Mouse (Mus musculus): ENCODE results near the gene Nup62. TPM values are rescaled to one million over a fixed set of nuclear protein-coding genes. Genes with fewer than 3 reads are reported as not detected.

Gene Nup62
- polyA plus RNA-seq, 1 experiment from 2014 or later, result 49.9 TPM

- WGBS, result 92% methylated on average over 36 of the region's 36 CpGs
- no peaks in the 10 kb centered on the region for H3K9me3 ChIP-seq
- ATAC-seq (replicated peaks), result no peak
These were observed 36.6 kb downstream of the Nup62 start for GRCm38 (mm10) chr7:44852259-44853027.

GRCm38 (mm10) chr7:44853065-44853464, 37.2 kb downstream of the Nup62 start:
- 98% methylated on average over 2 of the region's 2 CpGs for WGBS
- Histone ChIP-seq H3K9ac (no peak overlapping the region), H3K4me3 (no peak overlapping the region), H3K4me2 (no peak overlapping the region), H3K9me3 (no peaks in the 10 kb centered on the region), H3K27me3 (replicated peaks) (no peaks in the 10 kb centered on the region), H3K4me1 (peaks cover 55% of the 10 kb centered on the region), H3K27ac (no peak overlapping the region), H3K36me3 (replicated peaks) (peaks cover 8% of the 10 kb centered on the region; the same call in 1 of the 2 replicates)
- ATAC-seq (replicated peaks), result no peak

More at GRCm38 (mm10) chr7:44852259-44853027, 36.6 kb downstream of the Nup62 start:
- Histone ChIP-seq H3K4me3 (no peak overlapping the region), H3K36me3 (replicated peaks) (peaks cover 8% of the 10 kb centered on the region; the same call in 1 of the 2 replicates), H3K27ac (no peak overlapping the region), H3K4me2 (no peak overlapping the region), H3K27me3 (replicated peaks) (no peaks in the 10 kb centered on the region), H3K9ac (no peak overlapping the region), H3K4me1 (peaks cover 55% of the 10 kb centered on the region)

GRCm38 (mm10) chr7:44853596-44854355, 37.9 kb downstream of the Nup62 start:
- Histone ChIP-seq H3K27ac (peak overlapping the region; percentile 82), H3K9ac (peak overlapping the region; percentile 47), H3K27me3 (replicated peaks) (no peaks in the 10 kb centered on the region), H3K4me3 (peak overlapping the region; percentile 41), H3K4me2 (peak overlapping the region; percentile 60), H3K9me3 (no peaks in the 10 kb centered on the region), H3K36me3 (replicated peaks) (peaks cover 8% of the 10 kb centered on the region; the same call in 1 of the 2 replicates), H3K4me1 (peaks cover 59% of the 10 kb centered on the region)
- 39% methylated on average over 26 of the region's 26 CpGs for WGBS
- no peak for ATAC-seq (replicated peaks)

GRCm38 (mm10) chr7:44854356-44855031, 38.6 kb downstream of the Nup62 start:
- Histone ChIP-seq H3K4me2 (peak overlapping the region; percentile 60), H3K9me3 (no peaks in the 10 kb centered on the region), H3K27me3 (replicated peaks) (no peaks in the 10 kb centered on the region), H3K36me3 (replicated peaks) (peaks cover 8% of the 10 kb centered on the region; the same call in 1 of the 2 replicates), H3K9ac (peak overlapping the region; percentile 47), H3K4me3 (peak overlapping the region; percentile 41), H3K27ac (peak overlapping the region; percentile 82), H3K4me1 (peaks cover 59% of the 10 kb centered on the region)
- under 1% methylated on average over 45 of the region's 45 CpGs for WGBS
- ATAC-seq (replicated peaks), result no peak

- no peak for ATAC-seq (replicated peaks)
- Histone ChIP-seq H3K4me3 (peak overlapping the region; percentile 41), H3K4me2 (peak overlapping the region; percentile 60), H3K9ac (peak overlapping the region; percentile 47; the same call in 1 of the 2 replicates), H3K36me3 (replicated peaks) (peaks cover 8% of the 10 kb centered on the region; the same call in 1 of the 2 replicates), H3K9me3 (no peaks in the 10 kb centered on the region), H3K4me1 (peaks cover 59% of the 10 kb centered on the region), H3K27me3 (replicated peaks) (no peaks in the 10 kb centered on the region), H3K27ac (peak overlapping the region; percentile 82)
- 32% methylated on average over 10 of the region's 10 CpGs for WGBS
These were observed 39.1 kb downstream of the Nup62 start for GRCm38 (mm10) chr7:44855036-44855435.

- Histone ChIP-seq H3K4me2 (peak overlapping the region; percentile 94), H3K27ac (peak overlapping the region; percentile 93), H3K4me1 (peaks cover 59% of the 10 kb centered on the region), H3K36me3 (replicated peaks) (peaks cover 8% of the 10 kb centered on the region; the same call in 1 of the 2 replicates), H3K9me3 (no peaks in the 10 kb centered on the region), H3K27me3 (replicated peaks) (no peaks in the 10 kb centered on the region), H3K4me3 (peak overlapping the region; percentile 75), H3K9ac (no peak overlapping the region)
- 68% methylated on average over 9 of the region's 9 CpGs for WGBS
- no peak for ATAC-seq (replicated peaks)
These were observed 40.5 kb downstream of the Nup62 start for GRCm38 (mm10) chr7:44856265-44856916.

- peak within 1 kb of the TSS; percentile 94 for H3K4me2 ChIP-seq
- H3K27me3 ChIP-seq (replicated peaks), result no peaks in the 10 kb centered on the region
- H3K4me3 ChIP-seq, result peak within 1 kb of the TSS; percentile 75
- under 1% methylated on average over 32 of the region's 32 CpGs for WGBS
- peak within 1 kb of the TSS; percentile 96 for H3K9ac ChIP-seq
- H3K9me3 ChIP-seq, result no peaks in the 10 kb centered on the region
- peaks cover 9% of the 10 kb centered on the region for H3K36me3 ChIP-seq (replicated peaks)
- H3K27ac ChIP-seq, result peak within 1 kb of the TSS; percentile 93
- peak; percentile 70 for ATAC-seq (replicated peaks)
- peaks cover 57% of the 10 kb centered on the region for H3K4me1 ChIP-seq
These were observed 41.2 kb downstream of the Nup62 start, which contains the start of gene Pnkp for GRCm38 (mm10) chr7:44857042-44857552. TSS of gene Pnkp (plus strand) at chr7:44857139.

- peak overlapping the region; percentile 94 for H3K4me2 ChIP-seq
- peaks cover 12% of the 10 kb centered on the region for H3K36me3 ChIP-seq (replicated peaks)
- 27% methylated on average over 8 of the region's 8 CpGs for WGBS
- no peaks in the 10 kb centered on the region for H3K9me3 ChIP-seq
- peak overlapping the region; percentile 75 for H3K4me3 ChIP-seq
- peak overlapping the region; percentile 96; the same call in 1 of the 2 replicates for H3K9ac ChIP-seq
- H3K4me1 ChIP-seq, result peaks cover 57% of the 10 kb centered on the region
- no peak for ATAC-seq (replicated peaks)
- H3K27ac ChIP-seq, result peak overlapping the region; percentile 93; the same call in 1 of the 2 replicates
- no peaks in the 10 kb centered on the region for H3K27me3 ChIP-seq (replicated peaks)
These were observed 42.0 kb downstream of the Nup62 start for GRCm38 (mm10) chr7:44857905-44858304.

- Histone ChIP-seq H3K4me3 (no peak overlapping the region), H3K27ac (no peak overlapping the region), H3K9me3 (no peaks in the 10 kb centered on the region), H3K4me2 (no peak overlapping the region), H3K36me3 (replicated peaks) (peaks cover 25% of the 10 kb centered on the region), H3K27me3 (replicated peaks) (no peaks in the 10 kb centered on the region), H3K9ac (no peak overlapping the region), H3K4me1 (peaks cover 42% of the 10 kb centered on the region)
- WGBS, result 93% methylated on average over 11 of the region's 11 CpGs
- ATAC-seq (replicated peaks), result no peak
These were observed 44.0 kb downstream of the Nup62 start for GRCm38 (mm10) chr7:44859896-44860295.

GRCm38 (mm10) chr7:44860576-44861428, 44.9 kb downstream of the Nup62 start:
- no peak for ATAC-seq (replicated peaks)
- Histone ChIP-seq H3K9ac (no peak overlapping the region), H3K27me3 (replicated peaks) (no peaks in the 10 kb centered on the region), H3K36me3 (replicated peaks) (peaks cover 25% of the 10 kb centered on the region), H3K9me3 (no peaks in the 10 kb centered on the region), H3K4me1 (peaks cover 42% of the 10 kb centered on the region), H3K27ac (peak overlapping the region; percentile 27; the same call in 1 of the 2 replicates), H3K4me3 (no peak overlapping the region; the same call in 1 of the 2 replicates), H3K4me2 (no peak overlapping the region; the same call in 1 of the 2 replicates)
- WGBS, result 52% methylated on average over 22 of the region's 22 CpGs

All from midbrain, embryonic 15.5 days (tissue).